Mouse (Mus musculus) lung, postnatal 0 days (tissue): ENCODE results near the gene Prkg1. TPM values are rescaled to one million over a fixed set of nuclear protein-coding genes. Genes with fewer than 3 reads are reported as not detected.
"Not testable (repeated sequence)": the region's sequence is repeated elsewhere in the genome, so short reads cannot be mapped to it uniquely, and the experiment has no call there.

Experiments used
- ATAC-seq: fragments of 200-750 bp; cut with Nextera tagmentation; 2 replicates; pipeline ENCODE4 v1.8.0; 2017; ENCODE audit warnings: moderate library complexity
- DNase-seq: peaks from one replicate; pipeline ENCODE4 v3.0.0-alpha.2; 2016; ENCODE audit warnings: low spot score
- H3K27ac ChIP-seq: fragments of 300-500 bp; sonication (generic); 2 replicates; pipeline ENCODE4 v1.5.1; 2014; ENCODE audit warnings: antibody characterized with exemption, mild to moderate bottlenecking, low read length, mixed read lengths
- H3K27me3 ChIP-seq: fragments of 300-500 bp; sonication (generic); replicated peaks from 2 replicates; pipeline ENCODE4 v1.6.1; 2014; ENCODE audit warnings: low read length, mixed read lengths; ENCODE audit not compliant: insufficient read depth
- H3K36me3 ChIP-seq: fragments of 300-500 bp; sonication (generic); 2 replicates; pipeline ENCODE4 v1.6.1; 2014; ENCODE audit warnings: low read length, mixed read lengths; ENCODE audit not compliant: insufficient read depth
- H3K4me1 ChIP-seq: fragments of 300-500 bp; sonication (generic); 2 replicates; pipeline ENCODE4 v1.6.1; 2014; ENCODE audit warnings: antibody characterized with exemption, low read depth, low read length, mixed read lengths; ENCODE audit not compliant: insufficient read depth
- H3K4me2 ChIP-seq: fragments of 300-500 bp; sonication (generic); replicated peaks from 2 replicates; pipeline ENCODE4 v1.6.1; 2014; ENCODE audit warnings: low read depth, mild to moderate bottlenecking, low read length, moderate library complexity, mixed read lengths
- H3K4me3 ChIP-seq: fragments of 300-500 bp; sonication (generic); 2 replicates; pipeline ENCODE4 v1.5.1; 2014; ENCODE audit warnings: low read depth, low read length
- H3K9ac ChIP-seq: fragments of 300-500 bp; sonication (generic); replicated peaks from 2 replicates; pipeline ENCODE4 v1.6.1; 2014; ENCODE audit warnings: low read depth, mild to moderate bottlenecking
- H3K9me3 ChIP-seq: fragments of 300-500 bp; sonication (generic); 2 replicates; pipeline ENCODE4 v1.6.1; 2016; ENCODE audit warnings: low read length, mixed read lengths
- CTCF ChIP-seq: IDR thresholded peaks from 2 replicates; pipeline ENCODE4 v1.5.1; 2016; ENCODE audit warnings: antibody characterized with exemption, mild to moderate bottlenecking
- EP300 ChIP-seq: IDR thresholded peaks from 2 replicates; pipeline ENCODE4 v1.6.1; 2016; ENCODE audit warnings: antibody characterized with exemption, mild to moderate bottlenecking, control low read depth
- WGBS: fragments of 180-500 bp; shearing (Covaris S2); extraction: QIAGEN DNeasy Blood & Tissue Kit; methylation state at CpG from one replicate; pipeline ENCODE4 v1.1.7; 2014; 5-methylcytosine and 5-hydroxymethylcytosine counted together
- polyA plus RNA-seq: library from polyadenylated mRNA; unstranded; fragments of >200 nt; fragmentation: Nextera tagmentation; extraction: Ambion mirVana; gene quantifications from 2 replicates; pipeline ENCODE4 v1.2.1, GENCODE M21; 2015

Prkg1 gene
- polyA plus RNA-seq, 1 experiment from 2014 or later: 4.8 TPM

DNA sequence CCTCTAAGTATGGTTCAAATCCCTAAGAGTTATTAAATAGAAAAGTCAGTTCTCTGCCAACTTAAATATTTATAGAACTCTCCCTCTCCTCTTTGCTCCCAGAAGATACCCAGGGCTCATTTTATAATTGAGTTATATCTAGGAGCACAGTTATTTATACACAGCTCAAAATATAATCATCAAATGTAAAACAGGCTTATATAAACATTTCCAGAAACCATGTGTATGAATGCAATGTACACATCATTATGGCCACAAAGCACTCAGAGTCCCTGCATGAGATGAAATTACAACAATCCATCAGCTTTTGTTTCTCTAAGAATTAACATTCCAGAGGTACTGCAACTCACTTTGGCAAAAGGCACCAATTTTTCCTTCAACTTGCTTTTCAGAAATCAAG lies 504.3 kb downstream of the Prkg1 start:
- Histone ChIP-seq H3K4me1 (no peaks in the 10 kb centered on the region), H3K27ac (no peak overlapping the region), H3K27me3 (no peaks in the 10 kb centered on the region), H3K4me2 (no peak overlapping the region), H3K9ac (no peak overlapping the region), H3K36me3 (no peaks in the 10 kb centered on the region), H3K4me3 (no peak overlapping the region), H3K9me3 (no peaks in the 10 kb centered on the region)
- TF ChIP-seq CTCF (no peak), EP300 (no peak)
- DNase-seq (no peak), ATAC-seq (no peak)

DNA sequence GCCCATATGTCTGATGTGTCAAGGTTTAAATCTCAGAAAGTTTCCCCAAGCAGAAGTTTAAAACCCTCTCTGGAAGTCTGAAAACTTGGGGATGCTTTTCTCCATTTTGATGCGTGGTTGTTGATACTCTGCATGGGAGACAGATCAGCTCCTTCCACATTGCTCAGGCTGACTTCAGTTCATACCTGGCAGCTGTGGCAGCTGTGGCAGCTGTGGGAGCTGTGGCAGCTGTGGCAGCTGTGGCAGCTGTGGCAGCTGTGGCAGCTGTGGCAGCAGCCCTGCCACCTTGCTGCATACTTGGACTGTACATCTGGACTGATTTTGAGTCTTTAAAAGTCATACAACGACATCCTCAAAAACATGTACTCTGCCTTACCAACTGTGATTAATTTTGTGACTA lies 509.1 kb downstream of the Prkg1 start:
- H3K27me3 ChIP-seq: no peaks in the 10 kb centered on the region
- H3K9me3 ChIP-seq: no peaks in the 10 kb centered on the region
- WGBS: 67% methylated on average over 2 of the region's 2 CpGs
- H3K27ac ChIP-seq: no peak overlapping the region
- TF ChIP-seq EP300 (no peak), CTCF (no peak)
- no peak for ATAC-seq
- DNase-seq: no peak
- no peaks in the 10 kb centered on the region for H3K36me3 ChIP-seq
- H3K4me3 ChIP-seq: no peak overlapping the region
- H3K4me2 ChIP-seq: no peak overlapping the region
- H3K9ac ChIP-seq: no peak overlapping the region
- H3K4me1 ChIP-seq: no peaks in the 10 kb centered on the region

GRCm38 (mm10) chr19:31232410-31232809 lies 532.4 kb downstream of the Prkg1 start:
- no peak overlapping the region for H3K4me3 ChIP-seq
- no peaks in the 10 kb centered on the region for H3K27me3 ChIP-seq
- no peaks in the 10 kb centered on the region for H3K4me1 ChIP-seq
- no peak overlapping the region for H3K4me2 ChIP-seq
- no peak overlapping the region for H3K9ac ChIP-seq
- no peaks in the 10 kb centered on the region for H3K9me3 ChIP-seq
- no peak for DNase-seq
- ATAC-seq: no peak
- no peak overlapping the region for H3K27ac ChIP-seq
- TF ChIP-seq EP300 (no peak), CTCF (no peak)
- no peaks in the 10 kb centered on the region for H3K36me3 ChIP-seq

DNA sequence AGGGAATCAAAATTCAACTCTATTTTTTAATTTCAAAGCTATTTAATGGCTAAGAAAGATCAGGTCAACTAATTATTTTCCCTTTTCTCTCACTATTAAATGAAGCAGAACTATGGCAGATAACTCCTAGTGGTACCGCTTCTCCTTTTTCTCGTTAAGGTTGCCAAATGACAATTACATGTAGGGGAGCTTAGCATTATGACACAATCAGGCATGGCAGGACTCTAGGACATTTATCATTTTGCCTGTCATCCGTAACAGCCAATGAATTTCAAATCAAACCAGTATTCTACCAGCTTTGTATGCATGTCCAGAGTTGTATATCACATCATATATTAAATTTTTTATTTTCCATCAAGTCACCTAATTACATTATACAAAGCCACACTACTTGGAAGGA lies 536.4 kb downstream of the Prkg1 start:
- H3K4me2 ChIP-seq: no peak overlapping the region
- H3K27ac ChIP-seq: no peak overlapping the region
- no peaks in the 10 kb centered on the region for H3K9me3 ChIP-seq
- ATAC-seq: no peak
- no peaks in the 10 kb centered on the region for H3K4me1 ChIP-seq
- no peaks in the 10 kb centered on the region for H3K36me3 ChIP-seq
- DNase-seq: no peak
- H3K9ac ChIP-seq: no peak overlapping the region
- TF ChIP-seq CTCF (no peak), EP300 (no peak)
- H3K4me3 ChIP-seq: no peak overlapping the region
- no peaks in the 10 kb centered on the region for H3K27me3 ChIP-seq
- 91% methylated on average over 3 of the region's 3 CpGs for WGBS

GRCm38 (mm10) chr19:31223457-31223856 lies 541.4 kb downstream of the Prkg1 start:
- Histone ChIP-seq H3K4me1 (no peaks in the 10 kb centered on the region), H3K27ac (no peak overlapping the region), H3K27me3 (no peaks in the 10 kb centered on the region), H3K9me3 (no peaks in the 10 kb centered on the region), H3K36me3 (no peaks in the 10 kb centered on the region), H3K4me3 (no peak overlapping the region), H3K4me2 (no peak overlapping the region), H3K9ac (no peak overlapping the region)
- TF ChIP-seq CTCF: no peak
- TF ChIP-seq EP300: no peak
- 77% methylated on average over 1 of the region's 1 CpGs for WGBS
- no peak for ATAC-seq
- DNase-seq: no peak

DNA sequence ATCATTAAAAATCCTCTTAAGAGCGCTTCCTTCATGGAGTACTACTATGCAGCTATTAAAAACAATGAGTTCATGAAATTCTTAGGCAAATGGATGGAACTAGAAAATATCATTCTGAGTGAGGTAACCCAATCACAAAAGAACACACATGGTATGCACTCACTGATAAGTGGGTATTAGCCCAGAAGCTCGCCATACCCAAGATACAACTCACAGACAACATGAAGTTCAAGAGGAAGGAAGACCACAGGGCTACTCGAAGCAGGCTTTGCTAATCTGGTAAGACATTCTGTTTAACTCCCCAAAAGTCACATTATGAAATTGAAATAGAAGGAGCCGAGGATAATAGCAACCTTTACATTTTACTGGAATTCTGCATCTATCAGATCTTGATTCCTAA lies 545.6 kb downstream of the Prkg1 start:
- not testable (repeated sequence) for H3K9me3 ChIP-seq, DNase-seq, H3K27ac ChIP-seq, ATAC-seq, H3K4me2 ChIP-seq, H3K36me3 ChIP-seq, H3K9ac ChIP-seq, H3K4me1 ChIP-seq, H3K27me3 ChIP-seq, H3K4me3 ChIP-seq
- 73% methylated on average over 4 of the region's 4 CpGs for WGBS

GRCm38 (mm10) chr19:31210850-31211249 lies 554.0 kb downstream of the Prkg1 start:
- TF ChIP-seq CTCF: no peak
- TF ChIP-seq EP300: no peak
- ATAC-seq: no peak
- no peak overlapping the region for H3K27ac ChIP-seq
- no peak overlapping the region for H3K4me2 ChIP-seq
- DNase-seq: no peak
- no peak overlapping the region for H3K9ac ChIP-seq
- 46% methylated on average over 3 of the region's 3 CpGs for WGBS
- no peaks in the 10 kb centered on the region for H3K27me3 ChIP-seq
- H3K4me1 ChIP-seq: no peaks in the 10 kb centered on the region
- H3K36me3 ChIP-seq: no peaks in the 10 kb centered on the region
- no peak overlapping the region for H3K4me3 ChIP-seq
- H3K9me3 ChIP-seq: no peaks in the 10 kb centered on the region
